Mouse (Mus musculus) urinary bladder, postnatal 25 days (tissue): ENCODE results near the gene Hoxb1.

ENCODE experiments used
- DNase-seq: peaks from one replicate; pipeline ENCODE4 v3.0.0; 2022; ENCODE audit warnings: low spot score

The Hoxb1 gene

DNA sequence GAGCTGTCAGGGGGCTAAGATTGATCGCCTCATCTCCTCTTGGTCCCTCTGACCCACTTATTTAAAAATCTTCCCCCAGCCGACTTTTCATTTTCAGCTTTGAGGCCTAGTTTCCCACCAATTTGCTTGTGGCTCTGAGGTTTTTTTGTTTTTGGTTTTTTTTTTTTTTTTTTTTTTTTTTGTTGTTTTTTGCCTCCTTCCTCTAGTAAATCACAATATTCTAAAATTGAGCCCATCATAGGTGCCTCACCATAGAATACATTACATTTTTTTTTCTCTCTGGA lies 15.3 kb upstream of the Hoxb1 start, which contains the start of gene Hoxb2:
Gene Hoxb2 (plus strand): TSS at position 185 of the 284 bp plus-strand sequence.
- no peak for DNase-seq

DNA sequence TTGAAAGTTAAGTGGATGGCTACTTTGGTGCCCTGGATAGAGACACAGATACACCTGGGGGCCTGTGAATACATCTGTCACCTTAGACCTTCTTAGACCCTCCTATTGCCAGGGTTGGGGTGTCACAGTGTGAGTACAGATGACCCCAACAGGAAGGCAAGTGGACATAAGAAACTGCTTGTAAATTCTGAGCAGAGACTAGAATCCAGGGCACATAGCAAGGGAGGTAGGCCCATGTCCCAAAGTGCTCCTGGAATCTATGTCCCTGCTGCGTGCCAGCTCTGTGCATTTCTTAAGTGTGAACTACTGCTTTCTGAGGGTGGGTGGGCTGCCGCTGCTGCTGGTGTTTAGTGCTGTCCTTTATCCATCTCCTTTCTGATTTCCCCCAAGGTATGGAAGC lies 14.8 kb upstream of the Hoxb1 start:
- DNase-seq = no peak

DNA sequence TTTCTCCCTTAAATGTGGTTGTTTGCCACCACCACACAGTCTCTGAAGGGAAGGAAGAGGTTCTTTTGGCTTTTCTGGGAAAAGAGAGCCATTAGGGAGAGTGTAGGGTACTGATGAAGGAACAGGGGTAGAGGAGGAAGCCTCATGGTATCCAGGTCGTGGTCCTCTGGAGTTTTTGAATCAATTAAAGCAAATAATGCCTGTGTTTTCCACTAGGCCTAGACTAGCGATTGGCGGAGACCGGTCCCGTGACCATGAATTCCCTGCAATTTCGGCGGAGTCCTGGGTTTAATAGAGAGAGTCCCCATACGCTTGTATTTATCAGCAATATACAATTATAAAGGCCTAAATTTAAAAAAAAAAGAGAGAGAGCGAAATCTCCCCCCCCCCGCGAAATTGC lies 14.2 kb upstream of the Hoxb1 start:
- DNase-seq = no peak

DNA sequence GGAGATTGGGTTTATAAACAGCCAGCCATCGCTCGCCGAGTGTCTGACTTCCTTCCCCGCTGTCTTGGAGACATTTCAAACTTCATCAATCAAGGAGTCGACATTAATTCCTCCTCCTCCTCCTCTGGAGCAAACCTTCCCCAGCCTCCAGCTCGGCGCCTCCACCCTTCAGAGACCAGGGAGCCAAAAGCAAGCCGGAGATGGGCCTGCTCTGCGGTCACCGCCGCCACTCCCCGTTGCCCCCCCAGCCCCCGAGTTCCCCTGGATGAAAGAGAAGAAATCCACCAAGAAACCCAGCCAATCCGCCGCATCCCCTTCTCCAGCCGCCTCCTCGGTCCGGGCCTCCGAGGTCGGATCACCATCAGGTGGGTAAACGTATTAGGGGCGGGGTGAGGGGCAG lies 13.7 kb upstream of the Hoxb1 start:
- DNase-seq = peak; percentile 12

DNA sequence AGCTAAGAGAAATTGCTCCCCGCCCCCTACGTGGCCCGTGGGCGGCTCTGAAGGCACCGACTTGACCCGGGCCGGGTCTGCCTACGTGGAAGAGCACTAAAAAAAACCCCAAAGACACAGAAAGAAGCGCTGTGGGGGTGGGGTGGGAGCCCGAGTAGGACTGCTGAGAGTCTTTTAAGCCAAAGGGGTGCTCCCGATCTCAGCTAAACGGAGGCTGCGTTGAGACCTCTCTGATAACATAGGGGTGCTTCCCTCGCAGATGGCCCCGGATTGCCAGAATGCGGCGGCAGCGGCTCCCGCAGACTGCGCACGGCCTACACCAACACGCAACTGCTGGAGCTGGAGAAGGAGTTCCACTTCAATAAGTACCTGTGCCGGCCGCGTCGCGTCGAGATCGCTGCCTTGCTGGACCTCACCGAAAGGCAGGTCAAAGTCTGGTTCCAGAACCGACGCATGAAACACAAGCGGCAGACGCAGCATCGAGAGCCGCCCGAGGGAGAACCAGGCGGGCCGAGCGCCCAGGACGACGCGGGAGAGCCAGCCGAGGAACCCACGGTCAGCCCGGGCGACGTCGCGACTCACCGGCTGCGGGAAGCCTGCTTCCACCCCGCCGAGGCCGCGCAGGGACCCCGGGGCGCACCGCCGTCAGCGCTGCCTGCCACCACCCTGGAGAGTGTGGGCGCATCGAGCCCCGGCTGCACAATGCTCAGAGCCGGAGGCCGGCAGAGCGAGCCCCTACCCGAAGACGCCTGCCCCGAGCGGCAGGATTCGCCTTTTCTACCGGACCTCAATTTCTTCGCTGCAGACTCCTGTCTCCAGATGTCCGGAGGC lies 12.6 kb upstream of the Hoxb1 start:
- DNase-seq = peak; percentile 42

DNA sequence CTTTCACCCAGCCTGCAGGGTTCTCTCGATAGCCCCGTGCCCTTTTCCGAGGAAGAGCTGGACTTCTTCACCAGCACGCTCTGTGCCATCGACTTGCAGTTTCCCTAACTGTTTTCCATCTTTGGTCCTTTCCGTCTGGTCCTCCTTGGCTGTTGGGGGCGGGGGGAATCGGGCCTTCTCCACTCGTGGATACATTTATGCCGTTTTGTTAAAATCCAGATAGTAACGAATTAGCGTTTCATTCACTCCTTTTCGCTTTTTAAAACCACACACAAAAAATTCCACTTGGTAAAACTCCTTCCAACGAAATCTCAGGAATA lies 12.1 kb upstream of the Hoxb1 start:
- no peak for DNase-seq

DNA sequence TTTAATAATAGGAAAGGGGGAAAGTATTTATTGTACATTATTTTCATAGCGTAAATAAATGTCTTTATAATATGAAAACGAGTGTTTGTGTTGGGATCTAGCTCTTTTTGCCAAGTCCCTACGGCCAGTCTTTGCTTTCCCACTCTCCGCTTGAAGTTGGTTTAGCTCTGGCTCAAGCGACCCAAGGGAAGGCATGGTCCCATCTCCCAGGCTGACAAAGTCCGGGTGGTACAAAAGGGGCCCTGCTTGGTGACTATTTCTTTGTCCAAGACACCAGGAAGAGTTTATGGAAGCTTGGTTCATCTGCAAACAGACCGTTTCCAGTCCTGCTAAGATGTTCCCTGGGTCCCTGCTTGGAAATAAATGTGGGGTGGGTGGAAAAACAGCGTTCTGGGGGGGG lies 11.6 kb upstream of the Hoxb1 start:
- DNase-seq = peak; percentile 28

DNA sequence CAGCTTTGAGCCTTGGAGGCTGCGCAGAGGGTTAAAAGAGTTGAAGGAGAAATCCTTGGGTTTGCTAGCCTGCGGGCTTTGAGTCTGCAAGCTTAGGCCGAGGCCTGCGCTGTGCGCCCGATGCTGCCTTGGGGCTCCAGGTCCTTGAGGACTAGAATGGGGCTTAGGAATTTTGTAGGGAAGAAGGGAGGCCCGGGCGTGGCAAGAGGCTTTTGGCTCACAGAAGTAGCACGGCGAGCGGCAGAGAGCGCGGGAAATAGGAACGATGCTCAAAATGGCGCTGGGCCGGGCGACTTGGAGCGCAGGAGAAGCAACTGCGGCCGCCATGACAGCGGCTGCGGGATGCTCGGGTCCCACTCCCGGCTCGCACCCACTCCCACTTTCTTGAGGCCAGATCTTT lies 11.2 kb upstream of the Hoxb1 start:
- peak; percentile 56 for DNase-seq

DNA sequence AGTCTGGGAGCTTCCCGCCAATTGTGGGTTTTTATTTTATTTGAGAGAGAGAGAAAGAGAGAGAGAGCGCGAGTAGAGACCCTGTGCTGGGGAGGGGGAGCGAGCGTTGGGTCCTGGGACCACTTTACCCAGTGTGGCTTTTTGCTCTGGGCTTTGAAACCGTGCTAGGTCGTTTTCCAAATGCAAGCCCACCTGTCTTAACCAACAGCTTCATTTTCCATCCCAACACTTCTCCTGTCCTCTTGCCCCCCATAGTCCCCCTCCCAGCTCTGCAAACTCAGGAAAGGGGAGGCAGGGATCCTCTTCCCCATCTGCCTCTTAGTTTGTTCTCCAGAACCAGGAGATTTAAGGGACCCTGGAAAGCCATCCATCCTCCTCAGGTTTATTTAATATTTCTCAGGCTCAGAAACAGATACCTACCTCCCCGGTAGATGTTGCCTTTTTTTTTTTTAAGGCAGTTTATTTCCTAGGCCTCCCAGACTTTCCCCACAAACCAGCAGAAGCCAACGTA lies 10.7 kb upstream of the Hoxb1 start:
- no peak for DNase-seq

DNA sequence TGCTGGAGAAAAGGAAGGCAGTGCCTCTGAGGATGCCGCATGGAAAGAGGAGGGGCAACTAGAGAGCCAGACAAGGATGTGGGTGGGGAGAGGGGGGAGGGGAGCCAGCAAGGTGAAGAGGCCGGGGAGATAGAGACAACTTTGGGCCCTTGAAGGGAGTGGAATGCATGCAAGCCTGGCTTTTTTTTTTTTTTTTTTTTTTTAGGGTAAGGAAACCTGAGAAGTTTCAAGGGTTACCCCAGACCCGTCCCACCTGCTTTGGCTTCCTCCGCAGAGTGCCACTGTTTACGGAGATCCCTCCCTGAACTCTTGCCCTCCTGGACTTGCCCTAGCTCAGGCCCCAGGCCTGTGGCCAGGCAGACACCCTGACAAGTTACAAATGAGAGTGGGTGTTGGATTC lies 1.7 kb upstream of the Hoxb1 start:
- DNase-seq = no peak

DNA sequence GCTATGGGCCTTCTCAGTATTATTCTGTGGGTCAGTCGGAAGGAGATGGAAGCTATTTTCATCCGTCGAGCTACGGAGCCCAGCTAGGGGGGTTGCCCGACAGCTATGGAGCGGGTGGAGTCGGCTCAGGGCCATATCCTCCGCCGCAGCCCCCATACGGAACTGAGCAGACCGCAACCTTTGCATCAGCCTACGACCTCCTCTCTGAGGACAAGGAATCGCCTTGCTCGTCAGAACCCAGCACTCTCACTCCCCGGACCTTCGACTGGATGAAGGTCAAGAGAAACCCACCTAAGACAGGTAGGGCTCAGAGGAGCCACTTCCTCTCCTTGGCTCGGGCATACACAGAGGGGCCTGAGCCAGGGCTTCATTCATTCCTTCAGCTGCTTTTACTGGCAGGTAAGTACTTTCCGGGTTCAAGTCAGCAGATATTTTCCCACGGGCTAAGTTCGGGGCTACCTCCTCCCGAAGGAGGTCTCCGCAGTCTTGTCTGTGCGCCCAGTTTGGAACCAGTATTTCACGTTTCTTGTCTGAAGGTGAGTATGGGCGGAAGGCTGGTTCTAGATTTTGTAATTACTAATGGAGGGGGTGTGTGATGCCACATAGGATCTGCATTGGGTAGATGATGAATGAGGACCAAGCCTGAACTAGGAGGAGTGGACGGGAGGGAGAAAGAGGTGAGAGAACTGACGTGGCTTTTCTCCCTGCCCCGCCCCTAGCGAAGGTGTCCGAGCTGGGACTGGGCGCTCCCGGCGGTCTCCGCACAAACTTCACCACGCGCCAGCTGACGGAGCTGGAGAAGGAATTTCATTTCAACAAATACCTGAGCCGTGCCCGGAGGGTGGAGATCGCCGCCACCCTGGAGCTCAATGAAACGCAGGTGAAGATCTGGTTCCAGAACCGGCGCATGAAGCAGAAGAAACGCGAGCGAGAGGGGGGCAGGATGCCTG lies 815 bp downstream of the Hoxb1 start:
- no peak for DNase-seq

DNA sequence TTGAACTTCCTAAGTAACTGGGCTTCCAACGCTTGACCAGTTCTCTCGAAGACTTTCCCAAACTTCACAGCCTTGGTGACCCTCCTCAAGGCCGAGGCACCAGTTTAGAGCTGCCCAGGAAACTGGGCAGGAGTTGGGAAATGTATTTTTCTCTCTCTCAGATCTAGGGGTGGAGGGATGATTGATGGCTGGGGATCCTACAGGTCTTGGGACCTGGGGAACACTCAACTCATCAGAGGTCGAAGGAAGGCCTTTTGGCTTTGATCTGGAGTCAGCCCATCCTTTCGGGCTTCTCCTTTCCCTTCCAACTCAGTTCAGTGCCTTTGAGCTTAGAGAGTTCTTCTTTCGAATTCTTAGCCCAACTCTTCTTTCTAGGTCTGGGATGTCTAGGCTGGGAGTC lies 1.6 kb downstream of the Hoxb1 start:
- no peak for DNase-seq

DNA sequence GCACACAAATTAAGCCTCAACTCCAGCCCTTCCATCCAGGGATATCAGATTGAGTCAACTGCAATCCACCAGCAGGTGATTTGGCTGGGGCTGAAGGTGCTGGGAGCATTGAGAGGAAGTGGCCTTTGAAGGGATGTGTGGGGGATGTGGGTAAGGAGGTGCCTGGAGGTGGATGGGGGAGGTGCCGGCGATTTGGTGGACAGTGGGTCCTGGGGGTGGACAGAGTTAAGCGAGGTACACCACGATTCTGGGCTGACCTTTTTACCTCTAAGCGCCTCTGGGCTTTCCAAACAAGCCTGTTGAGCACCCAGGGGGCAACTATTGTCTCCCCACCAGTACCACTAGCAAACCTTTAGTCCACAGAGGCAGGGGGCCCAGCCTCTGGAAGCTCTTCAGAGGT lies 3.1 kb downstream of the Hoxb1 start:
- DNase-seq = no peak

DNA sequence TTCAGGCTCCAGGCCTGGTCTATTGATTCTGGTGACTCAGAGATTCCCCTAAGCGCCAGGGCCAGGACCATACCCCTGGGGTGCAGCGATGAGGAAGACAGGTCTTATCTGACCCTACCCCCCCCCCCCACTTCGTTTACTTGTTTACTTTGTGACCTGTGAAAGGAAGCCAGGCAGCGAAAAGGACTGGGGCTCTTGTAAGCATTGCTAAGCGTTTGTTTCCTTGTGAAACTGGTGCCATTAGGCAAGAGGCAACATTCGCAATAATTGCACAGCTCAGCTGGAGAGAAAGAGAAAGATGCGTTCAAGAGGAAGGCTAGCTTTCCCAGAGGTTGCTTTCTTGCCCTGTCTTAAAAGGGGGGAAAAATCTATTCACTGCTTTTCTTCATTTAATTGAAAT lies 3.6 kb downstream of the Hoxb1 start:
- DNase-seq = no peak

DNA sequence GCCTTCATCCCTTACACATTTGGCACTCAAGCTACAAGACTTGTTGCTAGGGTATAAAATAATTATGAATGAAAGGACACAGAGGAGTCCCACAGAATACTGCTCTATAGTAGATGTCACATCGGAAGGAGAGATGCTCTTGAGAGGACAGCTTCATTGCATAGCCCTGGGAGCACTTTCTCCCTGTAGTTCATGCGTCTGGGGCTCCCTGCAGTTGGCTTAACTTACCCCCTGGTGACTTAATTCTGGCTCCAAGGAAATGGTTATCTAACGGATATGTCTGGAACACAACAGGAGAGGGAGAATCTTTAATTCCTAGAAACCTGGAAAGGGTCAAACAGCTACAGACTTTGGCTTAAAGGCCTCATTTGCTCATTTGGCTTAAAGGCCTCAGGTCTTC lies 6.2 kb downstream of the Hoxb1 start:
- DNase-seq = no peak

DNA sequence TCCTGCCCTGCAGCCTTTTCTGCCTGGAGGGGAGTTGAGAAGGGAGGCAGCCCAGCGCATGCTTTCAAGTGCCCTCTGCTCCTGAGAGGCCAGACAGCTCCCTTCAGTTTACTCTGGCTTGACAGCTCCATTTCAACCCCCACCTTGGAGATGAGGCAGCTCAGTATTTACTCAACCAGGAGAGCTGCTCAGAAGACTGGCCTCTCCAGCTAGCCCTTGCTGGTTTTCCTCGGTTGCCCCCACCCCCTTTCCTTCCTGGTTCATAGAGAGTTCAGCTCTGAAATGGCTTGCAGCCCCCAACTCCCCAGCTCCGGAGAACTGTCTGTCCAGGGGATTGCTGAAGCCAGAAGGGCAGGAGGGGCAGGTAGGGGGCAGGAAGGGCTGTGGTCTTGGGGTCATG lies 7.0 kb downstream of the Hoxb1 start:
- no peak for DNase-seq

DNA sequence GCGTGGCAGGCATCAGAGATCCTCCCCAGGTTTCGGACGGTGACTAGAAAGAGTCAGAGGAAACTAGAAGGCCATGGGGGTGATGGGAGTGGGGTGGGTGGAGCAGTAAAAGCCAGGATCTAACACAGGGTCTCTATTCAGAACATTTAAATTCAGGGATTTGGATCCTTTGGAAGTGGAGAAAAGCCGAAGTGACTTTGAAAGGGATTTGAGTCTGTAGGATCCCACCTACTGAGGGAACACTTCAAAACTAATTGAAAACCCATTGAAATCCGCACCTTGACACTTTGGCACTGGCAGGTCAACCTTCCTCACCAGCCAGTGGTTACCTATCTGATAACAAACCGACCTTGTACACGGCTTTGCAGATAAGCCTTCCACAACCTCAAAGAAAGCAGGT lies 9.3 kb downstream of the Hoxb1 start:
- no peak for DNase-seq

DNA sequence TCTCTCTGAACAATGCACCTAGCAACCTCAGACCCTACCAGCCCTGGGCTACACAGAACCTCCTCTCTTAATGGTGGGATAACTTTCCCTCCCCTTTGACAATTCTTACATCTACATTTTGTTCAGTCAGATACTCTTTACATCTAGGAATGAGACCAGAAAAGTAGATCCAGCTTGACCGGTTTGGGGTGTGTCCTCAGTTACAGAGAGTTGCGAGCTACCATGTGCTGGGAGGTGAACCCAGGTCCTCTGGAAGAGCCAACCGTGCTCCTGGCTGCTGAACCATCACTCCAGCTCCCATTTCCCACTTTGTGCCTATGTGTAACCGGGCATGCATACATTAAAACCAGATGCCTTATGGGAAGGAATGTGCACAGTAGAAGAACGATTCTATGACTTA lies 17.8 kb downstream of the Hoxb1 start:
- no peak for DNase-seq

DNA sequence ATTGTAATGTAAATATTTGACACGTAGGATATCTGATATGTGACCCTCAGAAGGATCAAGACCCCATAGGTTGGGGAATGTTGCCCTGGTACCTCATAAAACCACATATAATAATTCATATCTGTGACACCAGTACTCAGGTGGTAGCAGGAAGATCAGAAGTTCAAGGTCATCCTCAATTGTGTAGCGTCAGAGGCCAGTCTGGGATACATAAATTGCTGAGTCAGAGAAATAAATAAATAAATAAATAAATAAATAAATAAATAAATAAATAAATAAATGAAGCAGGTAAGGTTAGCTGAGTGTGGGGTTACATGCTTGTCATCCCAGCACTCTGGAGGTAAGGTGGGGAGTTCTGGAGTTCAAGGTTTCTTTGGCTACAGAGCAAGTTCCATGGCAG lies 22.1 kb downstream of the Hoxb1 start:
- DNase-seq = no peak

DNA sequence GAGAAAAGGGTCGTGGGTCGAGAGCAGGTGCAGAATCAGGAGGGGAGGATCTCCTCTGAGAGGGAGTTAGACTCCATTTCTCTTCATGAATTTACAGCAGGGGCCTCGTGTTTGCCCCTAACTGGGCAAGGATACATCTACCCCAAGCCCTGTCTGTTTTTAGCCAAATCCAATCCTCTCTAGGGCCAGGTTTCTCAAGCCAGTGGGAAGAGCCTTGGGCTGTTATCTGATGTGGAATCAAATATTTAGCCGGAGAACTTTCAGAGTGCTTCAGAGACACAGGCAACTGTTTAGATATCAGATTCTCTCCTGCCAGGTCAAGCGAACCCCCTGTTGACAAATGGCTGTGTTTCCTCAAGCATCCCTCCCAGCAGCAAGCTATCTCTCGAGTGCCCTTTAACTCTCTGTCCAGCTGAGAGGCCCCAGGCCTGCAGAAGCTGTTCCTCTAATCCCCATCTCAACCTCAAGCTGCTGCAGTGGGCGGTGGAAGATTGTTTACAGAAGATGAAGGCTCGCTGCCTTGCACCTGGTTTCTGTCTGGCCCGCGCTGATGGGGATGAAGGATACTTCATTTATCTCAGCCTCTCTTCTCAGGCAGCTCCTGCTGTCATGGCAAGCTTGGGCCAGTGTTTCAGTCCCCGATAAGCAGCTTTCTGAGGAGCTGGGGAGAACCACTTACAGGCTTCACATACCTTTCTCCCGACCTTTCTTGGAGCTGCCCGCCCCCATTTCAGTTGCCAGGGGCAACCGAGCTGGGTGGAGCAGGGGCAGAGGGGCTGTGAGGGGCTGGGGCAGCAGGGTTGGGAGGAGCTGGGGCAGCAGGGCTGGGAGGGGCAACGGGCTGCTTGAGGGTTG lies 31.4 kb downstream of the Hoxb1 start:
- no peak for DNase-seq

DNA sequence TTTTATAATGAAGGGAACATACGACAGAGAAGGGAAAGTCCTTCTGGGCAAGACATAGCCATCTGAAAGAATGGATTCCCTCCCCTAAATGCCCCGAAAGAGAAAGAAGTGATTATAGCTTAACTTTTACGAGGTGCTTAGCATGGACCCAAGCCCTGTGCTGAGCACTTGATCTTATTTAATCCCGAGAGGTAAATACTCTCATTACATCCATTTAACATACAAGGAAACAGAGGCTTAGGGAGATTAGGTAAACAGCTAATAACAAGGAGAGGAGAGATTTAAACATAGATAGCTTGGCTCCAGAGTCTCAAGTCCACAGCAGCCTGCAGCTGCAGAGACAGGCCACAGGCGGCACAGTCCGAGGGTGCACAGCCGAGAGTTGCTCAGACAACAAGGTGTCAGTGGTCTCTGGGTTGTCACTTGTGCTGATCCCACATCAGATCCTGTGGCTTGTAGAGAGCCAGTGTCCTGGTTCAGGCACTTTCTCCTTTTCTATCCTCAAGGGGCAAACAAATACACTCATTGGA lies 32.3 kb downstream of the Hoxb1 start:
- no peak for DNase-seq

DNA sequence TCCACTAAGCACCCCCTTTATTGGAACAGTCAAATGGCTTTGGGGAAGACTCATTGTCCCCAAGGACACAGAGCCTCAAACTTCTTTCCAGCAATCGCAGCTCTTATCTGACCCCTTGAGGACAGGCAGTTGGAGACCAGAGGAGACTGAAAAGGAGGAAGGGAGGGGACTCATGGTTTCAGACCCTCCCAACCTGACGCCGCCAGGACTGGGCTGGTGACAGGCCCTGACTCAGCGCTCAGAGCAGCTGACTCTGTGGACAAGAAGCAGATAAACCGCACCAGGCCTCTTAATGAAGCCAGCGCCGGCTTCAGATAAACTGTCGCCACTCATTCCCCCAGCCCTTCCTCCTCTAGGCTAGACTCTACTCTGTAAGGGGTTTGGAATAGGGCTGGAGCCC lies 34.4 kb downstream of the Hoxb1 start:
- DNase-seq = peak; percentile 16
